Mouse (Mus musculus) liver, embryonic 11.5 days (tissue): ENCODE measurements around the gene Yipf3. TPM values are rescaled to one million over a fixed set of nuclear protein-coding genes. Genes with fewer than 3 reads are reported as not detected.

Experiments used
- ATAC-seq: fragments of 200-750 bp; cut with Nextera tagmentation; replicated peaks from 2 replicates; pipeline ENCODE4 v1.8.0; 2017; ENCODE audit warnings: moderate number of reproducible peaks, mild to moderate bottlenecking, moderate TSS enrichment, moderate library complexity; ENCODE audit not compliant: low FRiP score
- DNase-seq: peaks from one replicate; pipeline ENCODE4 v3.0.0-alpha.2; 2017; ENCODE audit warnings: low spot score
- H3K27ac ChIP-seq: fragments of 300-500 bp; sonication (generic); 2 replicates; pipeline ENCODE4 v1.5.1; 2014; ENCODE audit warnings: mild to moderate bottlenecking, low read depth, low read length, control low read depth
- H3K27me3 ChIP-seq: fragments of 300-500 bp; sonication (generic); replicated peaks from 2 replicates; pipeline ENCODE4 v1.6.1; 2014; ENCODE audit warnings: low read length, mixed read lengths; ENCODE audit not compliant: control insufficient read depth, insufficient read depth
- H3K36me3 ChIP-seq: fragments of 300-500 bp; sonication (generic); 2 replicates; pipeline ENCODE4 v1.6.1; 2014; ENCODE audit warnings: mild to moderate bottlenecking, low read length, moderate library complexity, mixed read lengths; ENCODE audit not compliant: control insufficient read depth, insufficient read depth
- H3K4me1 ChIP-seq: fragments of 300-500 bp; sonication (generic); replicated peaks from 2 replicates; pipeline ENCODE4 v1.6.1; 2014; ENCODE audit warnings: low read length, mixed read lengths; ENCODE audit not compliant: control insufficient read depth, insufficient read depth
- H3K4me2 ChIP-seq: fragments of 300-500 bp; sonication (generic); 2 replicates; pipeline ENCODE4 v1.6.1; 2014; ENCODE audit warnings: mild to moderate bottlenecking, control low read depth, moderate library complexity
- H3K4me3 ChIP-seq: fragments of 300-500 bp; sonication (generic); 2 replicates; pipeline ENCODE4 v1.5.1; 2014; ENCODE audit warnings: low read depth, low read length, control low read depth
- H3K9ac ChIP-seq: fragments of 300-500 bp; sonication (generic); 2 replicates; pipeline ENCODE4 v1.6.1; 2014; ENCODE audit warnings: low read depth, low read length, control low read depth
- H3K9me3 ChIP-seq: fragments of 300-500 bp; sonication (generic); 2 replicates; pipeline ENCODE4 v1.6.1; 2016; ENCODE audit warnings: low read length, inconsistent platforms, mixed read lengths; ENCODE audit not compliant: control insufficient read depth
- WGBS: fragments of 180-500 bp; shearing (Covaris S2); extraction: QIAGEN DNeasy Blood & Tissue Kit; methylation state at CpG from one replicate; pipeline ENCODE4 v1.1.7; 2014; 5-methylcytosine and 5-hydroxymethylcytosine counted together
- polyA plus RNA-seq: library from polyadenylated mRNA; unstranded; fragments of >200 nt; fragmentation: Nextera tagmentation; extraction: Ambion mirVana; gene quantifications from 2 replicates; pipeline ENCODE4 v1.2.1, GENCODE M21; 2014

The Yipf3 gene
- polyA plus RNA-seq, 1 experiment from 2014 or later = 65.6 TPM

- no peak for DNase-seq
- ATAC-seq = peak; percentile 44
- peak overlapping the region; percentile 69 for H3K27ac ChIP-seq
- peaks cover 56% of the 10 kb centered on the region for H3K36me3 ChIP-seq
- WGBS = under 1% methylated on average over 37 of the region's 37 CpGs
- H3K4me2 ChIP-seq = peak overlapping the region; percentile 87
- H3K4me3 ChIP-seq = peak overlapping the region; percentile 95
- peaks cover 19% of the 10 kb centered on the region for H3K4me1 ChIP-seq
- H3K9ac ChIP-seq = peak overlapping the region; percentile 92
- no peaks in the 10 kb centered on the region for H3K9me3 ChIP-seq
- H3K27me3 ChIP-seq = no peaks in the 10 kb centered on the region
Observed at GRCm38 (mm10) chr17:46248189-46248522, 276 bp downstream of the Yipf3 start.

DNA sequence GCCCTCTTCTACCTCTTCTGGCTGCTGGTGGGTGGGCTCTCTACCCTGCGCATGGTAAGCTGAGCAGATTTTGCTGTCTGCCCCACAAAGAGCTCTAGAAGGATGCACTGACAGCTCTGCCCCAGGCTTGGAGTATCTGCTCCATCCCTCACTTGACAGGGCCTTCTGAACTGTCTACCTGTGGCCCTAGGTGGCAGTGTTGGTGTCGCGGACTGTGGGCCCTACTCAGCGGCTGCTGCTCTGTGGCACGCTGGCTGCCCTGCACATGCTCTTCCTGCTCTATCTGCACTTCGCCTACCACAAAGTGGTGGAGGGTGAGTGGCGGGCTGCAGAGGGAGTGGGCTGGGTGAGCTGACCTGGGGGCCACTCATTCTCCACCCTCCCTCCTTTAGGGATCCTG lies 3.3 kb downstream of the Yipf3 start:
- H3K4me1 ChIP-seq = peaks cover 29% of the 10 kb centered on the region
- DNase-seq = no peak
- H3K36me3 ChIP-seq = peaks cover 31% of the 10 kb centered on the region
- no peak overlapping the region for H3K27ac ChIP-seq
- H3K4me3 ChIP-seq = peak overlapping the region; percentile 1; the same call in 1 of the 2 replicates
- peaks cover 17% of the 10 kb centered on the region for H3K27me3 ChIP-seq
- no peak overlapping the region for H3K9ac ChIP-seq
- ATAC-seq = no peak
- H3K4me2 ChIP-seq = no peak overlapping the region
- WGBS = 87% methylated on average over 7 of the region's 7 CpGs
- H3K9me3 ChIP-seq = no peaks in the 10 kb centered on the region

- H3K36me3 ChIP-seq = peaks cover 33% of the 10 kb centered on the region
Observed at GRCm38 (mm10) chr17:46252571-46253451, 4.9 kb downstream of the Yipf3 start.

DNA sequence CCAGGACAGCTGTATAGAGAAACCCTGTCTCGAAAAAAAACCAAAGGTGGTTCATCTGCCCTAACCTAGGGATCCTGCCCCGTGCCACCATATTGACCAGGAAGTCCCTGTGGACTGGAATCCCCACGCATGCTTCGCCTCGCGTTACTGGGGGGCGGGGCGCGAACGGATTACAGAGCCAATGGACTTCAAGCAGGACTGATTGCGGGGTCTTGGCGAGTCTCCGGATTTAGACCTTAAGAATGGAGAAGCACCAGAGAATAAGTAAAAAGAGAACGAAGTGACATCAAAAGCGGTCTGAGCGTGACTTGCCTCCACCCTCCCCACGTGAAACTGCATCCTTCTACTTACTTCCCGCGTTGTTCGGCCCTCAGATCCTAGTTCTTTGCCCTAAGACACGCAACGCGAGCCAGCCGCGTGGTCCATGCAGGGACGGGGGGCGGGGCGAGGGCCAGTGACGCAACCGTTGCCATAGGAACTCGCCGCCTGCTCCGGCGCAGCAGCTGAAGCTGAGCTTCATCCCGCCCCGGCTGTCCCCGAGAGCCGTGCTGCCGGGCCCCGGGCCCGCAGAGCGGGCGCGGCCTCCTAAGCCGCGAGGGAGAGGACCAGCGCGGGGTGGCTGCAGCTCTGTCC lies 5.7 kb downstream of the Yipf3 start, which contains the start of gene Lrrc73:
Gene Lrrc73, plus strand, starts transcription at position 80 of the 633 bp plus-strand sequence.
- DNase-seq (peak; percentile 91), ATAC-seq (peak; percentile 79)
- Histone ChIP-seq H3K9me3 (no peaks in the 10 kb centered on the region), H3K27me3 (peaks cover 17% of the 10 kb centered on the region), H3K4me1 (peaks cover 26% of the 10 kb centered on the region), H3K9ac (peak within 1 kb of the TSS; percentile 66), H3K27ac (no peak within 1 kb of the TSS), H3K4me3 (peak within 1 kb of the TSS; percentile 68), H3K4me2 (peak within 1 kb of the TSS; percentile 99), H3K36me3 (peaks cover 40% of the 10 kb centered on the region)
- WGBS = 2% methylated on average over 48 of the region's 48 CpGs

More at GRCm38 (mm10) chr17:46252571-46253451, 4.9 kb downstream of the Yipf3 start:
- peaks cover 17% of the 10 kb centered on the region for H3K27me3 ChIP-seq
- no peak overlapping the region for H3K27ac ChIP-seq
- peaks cover 23% of the 10 kb centered on the region for H3K4me1 ChIP-seq
- peak overlapping the region; percentile 68 for H3K4me3 ChIP-seq
- H3K9ac ChIP-seq = peak overlapping the region; percentile 66; the same call in 1 of the 2 replicates
- DNase-seq (no peak), ATAC-seq (no peak)
- H3K4me2 ChIP-seq = peak overlapping the region; percentile 99
- 46% methylated on average over 14 of the region's 14 CpGs for WGBS
- no peaks in the 10 kb centered on the region for H3K9me3 ChIP-seq

GRCm38 (mm10) chr17:46254106-46254505 lies 6.2 kb downstream of the Yipf3 start:
- DNase-seq (peak; percentile 66), ATAC-seq (0 out of 2 replicates have a peak, but pooled peaks have one; percentile 1)
- WGBS = under 1% methylated on average over 48 of the region's 54 CpGs
- H3K27me3 ChIP-seq = peaks cover 17% of the 10 kb centered on the region
- peak overlapping the region; percentile 99 for H3K4me2 ChIP-seq
- H3K36me3 ChIP-seq = peaks cover 43% of the 10 kb centered on the region
- H3K9me3 ChIP-seq = no peaks in the 10 kb centered on the region
- H3K9ac ChIP-seq = peak overlapping the region; percentile 66; the same call in 1 of the 2 replicates
- H3K4me3 ChIP-seq = peak overlapping the region; percentile 68
- H3K27ac ChIP-seq = no peak overlapping the region
- H3K4me1 ChIP-seq = peaks cover 22% of the 10 kb centered on the region

- Histone ChIP-seq H3K9me3 (no peaks in the 10 kb centered on the region), H3K36me3 (peaks cover 41% of the 10 kb centered on the region), H3K4me3 (no peak overlapping the region), H3K4me2 (no peak overlapping the region), H3K4me1 (peaks cover 17% of the 10 kb centered on the region), H3K27me3 (peaks cover 17% of the 10 kb centered on the region), H3K9ac (no peak overlapping the region), H3K27ac (no peak overlapping the region)
- DNase-seq (no peak), ATAC-seq (no peak)
- 38% methylated on average over 6 of the region's 6 CpGs for WGBS
Observed at GRCm38 (mm10) chr17:46255147-46255546, 7.3 kb downstream of the Yipf3 start.

DNA sequence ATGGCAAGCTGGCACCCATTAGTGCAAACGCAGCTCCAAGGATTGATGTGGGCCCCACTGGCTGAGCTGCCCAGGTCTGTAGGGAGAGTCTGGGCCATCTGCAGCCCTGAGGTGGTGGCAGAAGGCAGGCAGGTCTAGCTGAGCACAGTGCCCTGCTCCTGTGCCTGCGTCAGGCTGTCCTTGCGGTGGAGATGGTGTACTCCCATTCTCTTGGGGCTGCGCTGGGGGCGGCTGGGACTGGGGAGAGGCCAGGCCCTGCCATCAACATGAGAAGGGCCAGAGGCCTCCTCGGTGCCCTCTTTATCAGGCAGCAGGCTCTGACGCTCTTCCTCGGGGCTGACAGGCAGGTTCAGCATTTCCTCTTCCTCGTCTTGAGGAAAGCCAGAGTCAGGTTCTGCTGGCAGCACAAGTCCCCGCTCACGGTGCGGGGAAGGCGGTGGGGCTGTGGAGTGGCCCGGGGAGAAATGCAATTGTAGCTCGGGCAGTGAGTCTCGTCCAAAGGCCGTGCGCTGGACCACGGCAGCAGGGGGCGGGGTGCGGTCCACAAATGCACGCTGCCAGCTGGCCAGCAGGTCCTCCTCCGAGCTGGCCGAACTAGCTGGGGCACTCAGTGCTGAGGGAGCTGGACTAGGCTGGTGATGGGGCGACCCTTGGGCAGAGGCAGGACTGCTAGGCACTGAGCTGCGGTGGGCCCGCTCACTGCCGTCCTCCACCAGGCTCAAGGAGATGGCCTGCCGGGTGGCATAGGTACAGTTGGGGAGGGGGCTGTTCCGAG lies 10.6 kb downstream of the Yipf3 start:
- Histone ChIP-seq H3K27me3 (peaks cover 17% of the 10 kb centered on the region), H3K27ac (no peak overlapping the region), H3K9ac (no peak overlapping the region), H3K4me1 (peaks cover 11% of the 10 kb centered on the region), H3K36me3 (peaks cover 40% of the 10 kb centered on the region), H3K9me3 (no peaks in the 10 kb centered on the region), H3K4me3 (no peak overlapping the region), H3K4me2 (no peak overlapping the region)
- ATAC-seq (no peak), DNase-seq (no peak)
- 78% methylated on average over 30 of the region's 30 CpGs for WGBS

GRCm38 (mm10) chr17:46259675-46260074 lies 11.8 kb downstream of the Yipf3 start:
- Histone ChIP-seq H3K36me3 (peaks cover 47% of the 10 kb centered on the region), H3K27ac (no peak overlapping the region), H3K4me1 (peaks cover 5% of the 10 kb centered on the region; the same call in 1 of the 2 replicates), H3K27me3 (peaks cover 8% of the 10 kb centered on the region), H3K9me3 (no peaks in the 10 kb centered on the region), H3K4me3 (no peak overlapping the region), H3K9ac (no peak overlapping the region), H3K4me2 (no peak overlapping the region)
- 90% methylated on average over 17 of the region's 17 CpGs for WGBS
- DNase-seq (no peak), ATAC-seq (no peak)
